Mouse (Mus musculus) monocyte, adult 5-6 weeks (primary cell): ENCODE measurements around the gene Zc3hav1l. TPM values are rescaled to one million over a fixed set of nuclear protein-coding genes. Genes with fewer than 3 reads are reported as not detected.

Experiments used
- ATAC-seq: fragments of 153-309, 156-312 bp; replicated peaks from 2 replicates; pipeline ENCODE4 v1.8.0; 2017; ENCODE audit warnings: mild to moderate bottlenecking; ENCODE audit not compliant: low TSS enrichment, insufficient number of reproducible peaks, severe bottlenecking, poor library complexity, low FRiP score
- total RNA-seq: library from RNA; stranded (forward); fragments of 200-1000, 200-491, 200-594 nt; gene quantifications from 3 replicates; pipeline ENCODE4 v1.2.3, GENCODE M21; 2017

The Zc3hav1l gene
- total RNA-seq, 1 experiment from 2014 or later: not detected

DNA sequence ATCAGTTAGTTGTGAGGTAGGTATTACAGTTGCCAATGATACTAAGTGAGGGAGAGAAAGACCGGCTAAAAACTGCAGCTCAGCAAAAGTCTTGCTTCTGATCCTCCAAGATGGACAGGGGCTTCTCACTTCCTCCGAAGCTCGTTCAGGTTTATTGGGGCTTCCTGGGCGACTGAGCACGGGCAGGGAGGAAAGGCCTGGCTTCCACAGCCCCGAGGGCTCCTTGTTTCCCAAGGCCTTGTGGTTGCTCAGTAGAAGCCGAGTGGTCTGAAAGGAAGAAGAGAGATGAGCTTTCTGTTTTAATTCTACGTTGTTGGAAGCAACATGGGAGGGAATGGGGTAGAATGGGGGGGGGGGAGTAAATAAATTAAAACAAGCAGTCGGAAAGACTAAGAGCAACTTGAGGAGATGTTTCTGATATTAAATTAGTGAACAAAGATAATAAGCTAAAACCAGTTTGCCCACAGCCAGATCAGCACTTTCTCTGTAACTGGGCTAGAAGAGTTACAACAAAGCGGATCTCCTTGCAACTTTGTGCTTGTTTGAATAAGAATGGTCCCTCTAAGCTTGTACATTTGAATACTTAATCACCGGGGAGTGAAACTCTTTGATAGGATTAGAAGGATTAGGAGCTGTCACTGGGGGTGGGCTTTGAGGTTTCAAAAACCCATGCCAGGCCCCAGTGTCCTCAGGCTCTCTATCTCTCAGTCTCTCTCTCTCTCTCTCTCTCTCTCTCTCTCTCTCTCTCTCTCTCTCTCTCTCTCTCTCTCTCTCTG is 6.0 kb downstream of the Zc3hav1l start:
- no peak for ATAC-seq

DNA sequence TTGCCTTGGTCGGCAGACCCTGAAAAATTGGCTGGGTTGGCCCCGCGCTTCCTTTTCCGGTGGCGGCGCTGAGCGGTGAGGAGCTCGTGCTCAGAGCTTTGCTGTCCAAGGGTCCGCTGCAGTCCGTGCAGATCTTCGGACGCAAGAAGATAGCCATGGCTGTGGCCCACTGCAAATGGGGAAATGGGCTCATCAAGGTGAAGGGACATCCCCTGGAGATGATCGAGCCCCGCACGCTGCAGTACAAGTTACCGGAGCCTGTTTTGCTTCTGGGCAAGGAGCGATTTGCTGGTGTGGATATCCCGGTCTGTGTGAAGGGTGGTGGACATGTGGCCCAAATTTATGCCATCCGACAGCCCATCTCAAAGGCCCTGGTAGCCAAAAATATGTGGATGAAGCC is 14.6 kb downstream of the Zc3hav1l start:
- no peak for ATAC-seq

DNA sequence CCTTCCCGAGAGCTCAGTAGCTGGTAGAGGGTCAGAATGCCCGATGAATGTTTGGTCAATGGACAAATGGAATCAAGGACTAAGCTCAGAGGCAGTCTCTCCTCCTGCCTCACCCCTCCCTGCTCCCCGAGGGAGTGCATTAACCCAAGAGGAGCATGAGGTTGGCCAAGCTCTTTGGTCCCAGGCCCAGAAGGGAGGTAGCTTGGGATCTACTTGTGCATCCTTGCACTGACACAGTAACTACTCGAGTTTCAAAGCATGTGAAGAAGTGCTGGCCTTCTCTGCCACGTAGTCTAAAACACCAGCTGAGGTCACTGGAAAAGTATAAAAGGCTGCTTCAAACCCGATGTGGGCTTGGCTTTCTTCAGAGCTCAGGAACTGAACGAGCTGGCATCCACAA is 34.6 kb downstream of the Zc3hav1l start:
- ATAC-seq: no peak

DNA sequence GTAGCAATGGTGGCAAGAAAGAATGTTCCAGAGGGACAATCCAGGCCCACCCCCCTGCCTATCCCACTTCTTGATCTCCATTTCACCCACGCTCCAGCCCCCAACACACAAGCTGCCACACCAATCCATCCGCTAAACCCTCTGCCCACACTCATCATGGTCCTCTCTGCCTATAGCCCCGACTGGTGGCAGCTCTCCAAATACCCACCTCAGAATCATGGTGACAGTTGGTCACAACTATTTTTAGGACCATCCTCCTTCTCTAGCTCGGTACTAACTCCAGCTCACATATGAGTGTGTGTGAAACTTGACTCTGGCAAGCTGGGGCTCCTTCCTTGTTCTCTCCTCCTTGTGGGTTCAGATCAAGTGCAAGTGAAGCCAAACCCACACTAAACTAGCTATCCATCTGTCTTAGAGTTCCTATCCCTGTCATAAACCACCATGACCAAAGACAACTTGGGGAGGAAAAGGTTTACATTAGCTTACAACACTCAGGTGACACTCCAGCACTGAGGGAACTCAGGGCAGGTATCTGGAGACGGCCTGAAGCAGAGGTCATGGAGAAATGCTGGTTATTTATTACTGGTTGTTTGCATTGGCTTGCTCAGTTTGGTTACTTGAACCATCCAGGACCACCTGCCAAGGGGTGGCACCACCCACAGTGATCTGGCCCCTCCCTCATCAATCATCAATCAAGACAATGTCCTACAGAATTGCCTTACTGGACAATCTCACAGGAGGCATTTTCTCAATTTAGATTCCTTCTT is 35.5 kb downstream of the Zc3hav1l start:
- ATAC-seq: no peak

DNA sequence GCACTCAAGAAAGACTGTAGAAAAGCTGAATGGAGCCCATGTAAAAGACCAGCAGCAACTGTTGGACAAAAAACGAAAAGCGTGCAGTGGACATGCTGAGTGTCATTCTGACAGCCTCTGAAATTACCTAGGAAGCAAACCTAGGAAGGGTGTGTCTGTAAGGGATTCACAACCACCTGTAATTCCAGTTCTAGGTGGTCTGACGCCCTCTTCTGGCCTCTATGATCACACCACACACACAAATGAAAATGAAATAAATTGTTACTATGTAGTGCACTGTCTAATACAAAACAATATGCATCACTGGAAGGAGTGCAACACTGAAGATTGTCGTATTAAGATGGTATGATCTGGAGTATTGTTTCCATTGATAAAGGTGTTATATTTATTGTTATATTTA is 37.2 kb downstream of the Zc3hav1l start:
- no peak for ATAC-seq

DNA sequence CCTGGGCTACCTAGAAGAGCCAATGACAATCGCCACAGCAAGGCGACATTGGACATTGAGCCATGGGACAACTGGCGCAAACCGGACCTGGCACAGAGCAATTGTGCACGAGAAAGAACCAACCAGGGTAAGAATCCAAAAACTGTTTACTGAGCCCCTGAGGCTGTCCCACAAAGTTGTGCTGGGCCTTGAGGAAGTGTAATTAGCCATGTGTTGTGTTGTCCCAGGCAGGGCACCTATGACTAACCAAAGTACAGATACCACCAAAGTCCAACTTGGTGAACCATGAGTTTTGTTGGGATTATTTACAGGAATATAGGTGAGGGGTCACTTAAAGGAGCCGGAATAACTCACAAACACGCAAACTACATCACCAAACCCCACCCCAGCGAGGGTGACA is 41.6 kb downstream of the Zc3hav1l start:
- no peak for ATAC-seq

DNA sequence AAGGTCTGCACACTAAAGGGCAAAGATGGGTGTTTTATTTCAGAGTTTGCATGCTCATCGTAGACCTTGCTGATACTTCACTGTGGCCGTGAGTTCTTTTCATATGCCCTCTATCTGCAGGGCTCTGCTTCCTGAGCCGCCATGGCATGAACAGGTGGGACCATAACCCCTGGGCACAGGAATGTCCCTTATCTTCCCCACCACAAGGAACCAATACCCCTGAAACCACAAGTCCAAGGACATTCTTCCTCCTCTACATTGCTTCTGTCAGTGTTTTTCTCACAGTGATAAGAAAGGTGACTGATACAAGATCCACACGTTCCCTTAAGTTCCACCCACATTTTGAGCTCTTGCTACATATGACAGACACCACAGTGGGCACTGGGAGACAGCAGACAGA is 42.3 kb downstream of the Zc3hav1l start:
- no peak for ATAC-seq

DNA sequence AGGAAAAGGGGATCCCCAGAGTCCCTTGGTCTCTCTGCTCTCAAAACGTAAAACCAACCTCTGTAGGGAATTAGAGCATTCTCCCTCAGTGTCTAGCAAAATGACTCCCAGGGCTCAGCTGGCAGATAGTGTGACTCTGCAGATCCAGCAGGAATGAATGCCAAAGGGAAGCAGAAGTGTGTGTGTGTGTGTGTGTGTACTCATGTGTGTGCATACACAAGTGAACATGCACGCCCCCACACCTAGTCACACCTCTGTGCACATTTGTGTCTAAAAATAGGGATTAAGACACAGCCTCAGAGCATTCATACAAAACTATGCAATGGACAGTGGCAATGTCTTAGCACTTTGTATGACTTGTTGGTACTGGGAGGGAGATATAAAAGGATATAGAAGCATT is 43.3 kb downstream of the Zc3hav1l start:
- ATAC-seq: no peak

DNA sequence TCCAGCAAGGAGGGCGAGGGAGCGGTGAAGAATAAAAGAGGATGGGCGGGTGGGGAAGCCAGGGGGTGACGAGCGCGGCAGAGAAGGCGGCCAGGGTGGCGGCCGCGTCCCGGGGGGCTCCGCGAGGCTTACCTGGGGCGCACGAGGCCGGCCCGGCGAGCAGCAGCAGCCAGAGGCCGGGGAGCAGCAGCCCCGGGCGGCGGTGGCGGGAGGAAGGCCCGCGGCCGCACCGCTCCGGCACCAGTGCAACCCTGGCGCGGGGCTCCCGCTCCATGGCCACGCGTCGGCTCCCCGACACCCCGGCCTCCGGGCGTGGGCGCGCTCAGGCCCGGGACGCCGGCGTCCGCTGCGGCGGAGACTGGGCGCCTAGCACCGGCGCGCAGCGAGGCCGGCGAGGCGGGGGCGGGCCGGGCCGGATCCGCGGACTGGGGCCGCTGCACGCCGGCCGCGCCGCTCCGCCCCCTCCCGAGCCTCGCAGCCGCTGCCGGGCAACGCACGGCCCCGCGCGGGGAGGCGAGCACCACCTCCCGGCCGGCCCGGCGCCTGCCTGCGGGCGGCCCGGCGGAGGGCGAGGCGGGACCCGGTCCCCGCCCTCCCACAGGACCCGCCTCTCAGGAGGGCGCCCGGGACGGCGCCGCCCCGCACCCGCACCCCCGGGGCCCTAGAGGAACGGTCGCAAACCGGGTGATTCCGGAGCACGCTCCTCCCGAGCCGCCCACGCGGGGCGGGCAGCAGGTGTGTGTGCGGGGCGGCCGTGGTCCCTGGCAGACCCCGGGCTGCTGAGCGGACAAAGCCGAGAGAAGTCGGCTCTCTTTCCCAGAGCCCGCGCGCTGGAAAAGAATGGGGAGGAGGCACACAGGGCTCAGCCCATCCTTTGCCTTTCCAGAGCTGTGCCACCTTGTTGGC is 45.1 kb downstream of the Zc3hav1l start, which contains the start of gene D630045J12Rik:
D630045J12Rik (minus strand) TSS at position 274 of the 906 bp plus-strand sequence.
- no peak for ATAC-seq

DNA sequence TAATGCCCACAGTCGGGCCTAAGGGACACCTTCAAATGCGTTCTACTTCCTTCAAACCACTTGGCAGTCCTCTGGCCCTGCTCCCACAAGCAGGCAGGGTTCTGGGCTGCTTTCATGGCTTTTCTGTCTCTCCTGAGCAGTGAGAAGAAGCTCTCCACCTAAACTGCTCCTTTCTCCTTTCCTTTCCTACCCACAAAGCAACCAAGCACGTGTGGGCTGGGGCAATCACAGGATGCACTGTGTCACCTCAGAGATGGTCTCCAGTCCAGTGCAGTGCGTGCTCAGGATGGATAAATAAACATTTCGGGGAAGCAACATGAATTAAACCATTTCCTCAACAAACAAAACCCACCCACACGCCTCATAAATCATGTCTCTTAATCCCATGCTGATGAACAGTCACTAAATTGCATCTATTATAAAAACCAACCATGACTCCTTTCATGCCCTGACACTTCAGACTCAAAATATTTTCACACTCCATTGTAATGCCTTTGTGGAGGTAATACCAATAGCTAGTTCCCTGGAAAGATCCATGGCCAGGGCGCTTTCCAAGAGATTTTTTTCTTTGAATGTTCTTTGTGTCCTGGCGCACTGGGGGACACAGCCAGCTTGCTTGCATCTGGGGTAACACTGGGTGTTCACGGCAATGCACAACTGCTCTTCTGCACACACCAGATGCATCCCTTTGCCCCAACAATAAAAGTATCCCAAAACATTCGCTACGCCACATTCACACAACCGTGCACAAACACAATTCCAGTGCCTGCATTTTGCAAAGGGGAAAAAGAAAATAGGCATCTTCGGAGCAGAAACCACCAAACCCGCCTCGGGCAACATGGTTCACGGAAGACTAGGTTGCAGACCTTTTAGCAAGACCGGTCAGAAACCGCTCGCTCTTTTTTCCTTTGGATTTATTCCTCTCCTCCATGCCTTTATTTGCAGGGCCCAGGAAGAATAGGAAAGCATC is 46.0 kb downstream of the Zc3hav1l start:
- ATAC-seq: no peak

DNA sequence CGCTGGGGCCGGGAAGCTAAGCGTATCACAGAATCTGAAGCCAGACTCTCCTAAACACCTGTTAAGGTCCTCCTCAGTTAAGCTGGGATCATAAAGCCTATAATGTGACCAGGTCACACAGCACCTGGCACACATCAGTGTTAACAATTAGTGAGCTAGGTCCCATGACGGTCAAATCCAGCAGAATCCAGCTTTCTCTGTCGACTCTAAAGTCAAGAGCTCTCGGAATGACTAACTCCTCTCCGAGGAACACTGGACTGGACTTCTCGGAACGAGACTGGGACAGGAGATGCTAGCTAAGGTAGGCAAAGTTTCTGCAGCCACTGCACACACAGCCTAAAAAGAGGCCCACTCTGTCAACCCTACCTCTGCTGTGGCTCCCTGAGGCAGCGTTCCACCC is 46.9 kb downstream of the Zc3hav1l start:
- ATAC-seq: no peak

DNA sequence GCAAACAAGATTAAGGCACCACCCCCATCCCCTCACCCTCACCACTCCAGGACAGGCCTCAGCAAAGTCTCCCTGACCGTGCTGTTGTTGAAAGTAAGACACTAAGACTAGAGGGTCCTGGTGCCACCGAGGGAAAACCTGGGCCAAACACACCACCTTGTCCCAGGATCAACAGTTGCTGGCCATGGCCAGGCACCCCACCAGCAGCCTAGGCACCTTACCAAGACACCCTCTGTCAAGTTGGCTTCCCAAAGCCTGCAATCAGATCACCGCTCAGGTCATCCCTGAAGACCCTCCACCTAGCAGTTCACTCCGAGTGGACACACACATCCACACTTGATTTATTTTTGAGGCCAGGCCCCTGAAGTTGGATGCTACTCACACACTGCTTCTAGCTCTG is 47.6 kb downstream of the Zc3hav1l start:
- no peak for ATAC-seq

DNA sequence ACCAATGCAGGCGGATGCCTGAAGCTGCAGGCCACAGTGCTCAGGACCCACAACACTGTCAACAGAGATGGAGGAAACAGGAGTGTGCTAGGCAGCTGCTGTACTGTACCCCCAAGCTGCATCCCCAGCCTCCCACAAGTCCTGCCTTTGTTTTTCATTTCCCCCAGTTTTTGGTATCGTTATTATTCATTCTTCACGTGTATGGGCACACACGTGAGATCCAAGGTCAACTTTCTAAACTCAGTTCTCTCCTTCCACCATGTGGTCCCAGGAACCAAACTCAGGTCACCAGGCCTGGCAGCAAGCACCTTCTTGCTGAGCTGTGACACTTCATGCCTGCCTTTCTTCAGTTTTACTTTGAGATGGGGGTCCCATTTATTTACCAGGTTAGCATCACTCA is 51.7 kb downstream of the Zc3hav1l start:
- ATAC-seq: no peak

DNA sequence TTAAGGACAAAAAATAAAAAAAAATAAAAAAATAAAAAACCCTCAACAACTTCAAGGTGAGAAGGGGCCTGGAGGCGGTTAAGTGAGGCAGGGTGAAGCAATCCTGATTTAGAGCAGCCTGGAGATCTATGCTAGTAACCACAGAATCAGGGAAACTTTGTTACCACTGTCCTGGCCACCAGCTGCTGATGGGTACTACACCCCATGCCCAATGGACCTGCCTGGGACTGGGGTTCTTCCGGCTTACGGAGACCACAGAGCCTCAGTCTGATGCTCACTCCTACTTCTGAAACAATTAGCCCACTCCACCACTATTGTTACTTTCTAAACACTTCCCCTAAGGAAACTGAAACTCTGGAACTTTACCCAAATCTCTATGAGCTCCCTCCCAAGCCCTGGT is 54.3 kb downstream of the Zc3hav1l start:
- ATAC-seq: no peak

DNA sequence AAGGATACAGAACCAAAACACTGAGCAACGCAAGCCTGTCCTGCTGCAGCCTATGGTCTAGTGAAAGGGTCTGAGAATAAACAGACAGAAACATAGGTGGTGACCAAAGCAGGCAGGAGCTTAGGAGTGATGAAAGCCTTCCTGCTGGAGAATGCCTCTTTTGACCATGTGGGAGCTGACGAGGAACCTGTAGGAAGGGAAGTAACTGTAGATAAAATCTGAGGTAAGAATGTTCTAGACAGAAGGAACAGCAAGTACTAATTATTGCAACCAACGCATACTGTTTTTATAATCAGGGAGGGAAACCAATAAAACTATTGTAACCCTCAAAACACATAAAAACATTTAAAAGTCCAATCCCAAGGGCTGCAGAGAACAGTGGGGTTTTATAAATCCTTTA is 54.9 kb downstream of the Zc3hav1l start:
- ATAC-seq: no peak

DNA sequence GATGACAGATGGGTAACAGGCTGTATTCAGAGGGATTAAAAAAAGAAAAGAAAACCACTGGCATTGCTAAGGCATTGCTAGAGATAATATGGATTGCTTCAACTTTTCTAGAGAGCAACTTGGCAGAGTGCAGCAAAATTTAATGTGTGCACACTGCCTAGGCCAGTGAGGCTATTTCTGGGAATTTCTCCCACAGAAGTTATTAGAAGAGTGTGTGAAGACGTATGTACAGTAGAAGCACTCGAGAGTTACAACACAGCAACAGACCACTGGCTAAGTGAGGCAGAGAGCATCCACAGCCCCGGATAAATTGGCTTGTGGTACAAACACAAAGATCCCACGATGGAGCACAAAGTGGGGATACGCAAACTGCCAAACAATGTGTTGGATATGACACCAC is 56.2 kb downstream of the Zc3hav1l start:
- no peak for ATAC-seq

DNA sequence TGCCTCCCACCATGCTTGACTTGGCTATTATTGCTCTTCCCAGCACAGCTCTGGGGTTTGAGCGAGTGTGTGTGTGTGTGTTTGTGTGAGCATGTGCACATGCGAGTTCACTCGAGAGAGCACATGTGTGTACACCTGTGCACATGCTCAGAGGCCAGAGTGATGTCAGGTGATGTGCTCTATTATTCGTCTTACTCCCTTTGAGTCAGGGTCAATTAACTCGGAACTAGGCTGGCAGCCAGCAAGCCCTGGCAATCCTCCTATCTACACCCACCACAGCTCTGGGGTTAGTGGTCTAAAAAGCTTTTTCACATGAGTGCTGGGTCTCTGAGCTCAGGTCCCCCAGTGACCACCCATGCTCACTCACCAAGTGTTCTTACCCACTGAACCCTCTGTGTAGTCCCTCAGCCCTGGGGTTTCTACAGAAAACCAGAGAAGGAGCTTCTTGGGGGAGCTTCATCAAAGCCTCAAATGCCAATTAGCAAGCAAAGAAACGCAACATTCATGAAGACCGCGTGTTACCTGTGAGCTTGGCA is 56.7 kb downstream of the Zc3hav1l start:
- no peak for ATAC-seq

DNA sequence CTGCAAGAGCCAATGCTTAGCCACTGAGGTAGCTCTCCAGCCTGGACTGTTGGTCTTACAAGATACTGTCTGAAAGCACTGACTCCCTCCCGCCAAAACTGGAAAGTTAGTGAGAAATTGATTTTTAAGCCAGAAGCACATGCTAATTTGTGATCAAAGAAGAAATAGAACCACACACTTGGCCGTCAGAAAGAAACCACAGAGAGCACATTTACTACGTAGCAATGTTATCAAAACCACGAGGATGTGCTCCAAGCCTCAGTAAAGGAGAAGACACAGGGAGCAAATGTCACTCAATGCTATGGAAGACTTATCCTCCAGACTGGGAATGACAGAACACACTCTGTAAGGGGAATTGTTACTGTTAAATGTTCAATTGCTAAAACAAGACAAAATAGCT is 57.6 kb downstream of the Zc3hav1l start:
- no peak for ATAC-seq
